Mouse (Mus musculus): ENCODE measurements at regions not wholly inside any gene's neighbourhood (a gene's known extent, or its start where the extent isn't known, plus 50 kb on each side); places are given as distances from the start of the nearest gene placed in this dataset.
"Not testable (repeated sequence)": the region's sequence is repeated elsewhere in the genome, so short reads cannot be mapped to it uniquely, and the experiment has no call there.

DNA sequence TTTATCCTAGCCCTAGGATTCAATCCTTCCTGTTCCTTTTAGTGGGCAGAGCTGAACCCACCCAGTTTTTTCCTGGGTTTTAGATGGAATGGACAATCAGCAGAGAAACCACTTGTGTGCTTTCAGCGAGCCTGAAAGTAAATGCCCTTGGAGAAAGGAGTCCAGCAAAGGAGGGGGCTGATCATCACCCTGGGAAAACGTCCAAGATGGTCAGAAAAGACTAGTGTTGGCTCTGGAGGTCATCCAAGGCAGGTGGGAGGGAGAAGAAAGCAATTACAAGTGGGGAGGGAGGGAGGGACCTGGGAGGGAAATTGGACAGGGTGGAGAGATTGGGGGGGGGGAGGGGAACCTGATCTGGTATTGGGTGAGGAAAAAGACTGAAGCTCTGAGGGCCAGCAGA lies 55.6 kb upstream of the Zfp366 start:
- CTCF ChIA-PET: no interaction called here

DNA sequence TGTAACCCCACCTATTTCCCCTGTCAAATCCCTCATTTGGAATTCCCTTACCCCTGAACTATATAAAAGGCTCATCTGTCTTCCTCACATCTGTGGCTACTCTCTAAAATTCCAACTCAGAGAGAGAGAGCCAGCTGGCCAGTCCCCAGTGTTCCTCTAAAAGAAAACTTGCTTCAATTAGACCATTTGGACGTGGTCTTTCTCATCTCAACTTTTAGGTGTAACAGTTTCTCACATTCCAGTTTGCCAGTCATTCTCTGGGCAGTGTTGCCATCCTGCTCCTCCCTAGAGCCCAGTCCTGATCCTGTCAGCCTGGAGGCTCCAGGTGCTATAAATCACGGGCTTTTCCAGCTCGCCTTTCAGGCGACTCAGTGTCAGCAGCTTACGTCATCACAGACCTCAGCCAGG lies 56.3 kb upstream of the Zfp366 start:
- CTCF ChIA-PET: no interaction called here

DNA sequence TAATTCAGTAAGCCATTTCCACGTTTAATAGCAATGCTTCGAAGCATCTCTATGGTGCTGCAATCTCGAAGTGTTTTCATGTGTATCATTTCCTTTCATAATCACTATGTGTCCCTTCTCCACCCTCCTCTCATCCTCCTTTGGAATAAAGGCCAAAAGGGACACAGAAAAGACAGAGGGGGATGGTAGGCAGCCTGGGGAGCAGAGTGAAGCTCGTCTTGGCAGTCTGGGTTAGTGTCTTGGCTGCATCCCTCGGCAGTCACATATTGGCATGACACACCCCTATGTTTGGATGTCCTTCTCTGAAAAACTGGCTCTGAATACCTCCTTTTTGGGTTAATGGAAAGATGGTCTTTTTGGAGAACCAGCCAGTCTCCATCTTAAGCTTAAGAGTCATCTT lies 56.9 kb upstream of the Zfp366 start:
- CTCF ChIA-PET: no interaction called here

DNA sequence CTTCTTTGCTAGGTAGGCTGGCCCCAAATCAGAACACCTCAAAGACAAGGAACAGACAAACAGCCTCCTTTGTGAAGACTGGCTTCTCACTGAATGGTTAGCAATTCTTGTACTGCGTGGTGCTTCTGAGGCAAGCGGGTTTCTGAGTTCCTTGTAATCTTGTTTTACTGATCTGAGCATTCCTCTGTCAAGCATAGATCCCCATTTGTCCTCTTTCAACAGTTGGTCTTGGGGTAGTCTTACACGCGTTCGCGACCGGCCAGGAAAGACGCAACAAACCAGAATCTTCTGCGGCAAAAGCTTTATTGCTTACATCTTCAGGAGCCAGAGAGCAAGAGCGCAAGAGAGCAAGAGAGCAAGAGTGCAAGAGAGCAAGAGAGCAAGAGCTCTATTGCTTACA lies 57.7 kb upstream of the Zfp366 start:
- CTCF ChIA-PET: not testable (repeated sequence)

DNA sequence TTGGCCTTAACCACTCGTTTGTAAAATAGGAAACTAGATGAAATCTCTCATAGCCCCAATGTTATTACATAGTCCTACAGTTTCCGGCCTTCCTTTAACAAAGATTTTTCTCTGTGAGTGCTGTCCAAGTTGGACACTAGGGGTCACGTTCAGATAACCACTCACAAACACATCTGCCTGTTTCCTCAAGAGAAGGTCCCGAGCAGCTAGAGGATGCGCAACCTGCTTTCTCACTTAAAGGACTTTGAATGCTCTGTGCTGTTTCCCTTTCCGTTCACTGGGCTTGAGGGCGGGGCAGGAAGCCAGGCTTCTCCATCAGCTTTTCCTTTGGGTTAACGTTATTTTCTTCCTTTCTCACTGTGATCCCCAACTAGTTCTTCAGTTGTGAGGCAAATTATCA lies 58.1 kb upstream of the Zfp366 start:
- CTCF ChIA-PET: no interaction called here

- CTCF ChIA-PET: no interaction called here
These were observed 58.7 kb upstream of the Zfp366 start for GRCm38 (mm10) chr13:99125946-99126345.

GRCm38 (mm10) chr13:99124894-99125570 lies 59.6 kb upstream of the Zfp366 start:
- CTCF ChIA-PET: no interaction called here

GRCm38 (mm10) chr13:99124141-99124540 lies 60.5 kb upstream of the Zfp366 start:
- CTCF ChIA-PET: no interaction called here

DNA sequence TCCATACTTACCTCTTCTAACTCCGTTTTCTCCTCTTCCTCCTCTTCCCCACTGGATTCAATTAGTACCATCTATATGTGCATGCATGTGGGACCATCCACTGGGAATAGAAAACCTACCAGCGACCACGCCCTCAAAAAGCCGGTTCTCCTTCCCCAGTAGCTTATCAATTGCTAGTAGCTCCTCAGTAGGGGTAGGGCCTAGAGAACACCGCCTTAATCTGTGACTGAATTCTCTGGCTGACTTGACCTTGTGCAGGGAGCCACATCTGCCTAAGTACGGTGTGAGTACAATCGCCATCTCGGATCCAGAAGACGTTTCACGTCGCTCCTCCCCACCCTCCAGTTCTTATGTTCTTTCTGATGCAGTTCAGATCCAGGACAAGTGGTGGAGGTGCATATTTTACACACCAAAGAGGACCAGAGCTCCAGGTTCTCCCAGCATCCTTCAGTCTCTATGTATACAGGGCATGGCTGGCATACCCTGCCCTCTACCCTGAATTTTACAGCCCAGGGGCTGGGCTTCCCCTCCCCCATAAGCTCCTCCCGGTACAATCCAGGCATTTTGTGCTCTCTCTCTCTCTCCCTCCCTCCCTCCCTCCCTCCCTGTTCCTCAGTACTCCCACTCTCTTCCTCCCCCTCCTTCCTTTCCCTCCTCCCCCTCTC lies 61.0 kb upstream of the Zfp366 start:
- CTCF ChIA-PET: no interaction called here

- CTCF ChIA-PET: not testable (repeated sequence)
These were observed 62.1 kb upstream of the Zfp366 start for GRCm38 (mm10) chr13:99122539-99122938.

DNA sequence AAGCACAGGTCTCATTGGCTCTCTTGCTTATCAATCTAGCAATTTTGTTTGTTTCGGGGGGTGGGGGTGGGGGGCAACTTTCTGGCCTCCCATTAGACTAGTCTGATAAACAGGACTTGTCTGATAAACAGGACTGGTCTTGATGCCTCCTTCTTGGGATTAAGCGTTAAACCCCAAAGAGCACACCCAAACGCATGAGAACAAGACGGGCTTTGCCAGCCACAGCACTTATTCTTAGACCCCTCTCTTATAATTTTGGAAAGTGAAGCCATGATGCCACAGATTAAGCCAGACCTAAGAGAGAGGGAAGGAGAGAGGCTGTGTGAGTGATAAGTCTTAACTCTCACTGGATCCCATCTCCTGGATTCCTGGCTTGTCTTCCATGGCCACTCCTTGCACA lies 63.5 kb upstream of the Zfp366 start:
- CTCF ChIA-PET: no interaction called here

GRCm38 (mm10) chr13:99119941-99120340 lies 64.7 kb upstream of the Zfp366 start:
- CTCF ChIA-PET: no interaction called here

DNA sequence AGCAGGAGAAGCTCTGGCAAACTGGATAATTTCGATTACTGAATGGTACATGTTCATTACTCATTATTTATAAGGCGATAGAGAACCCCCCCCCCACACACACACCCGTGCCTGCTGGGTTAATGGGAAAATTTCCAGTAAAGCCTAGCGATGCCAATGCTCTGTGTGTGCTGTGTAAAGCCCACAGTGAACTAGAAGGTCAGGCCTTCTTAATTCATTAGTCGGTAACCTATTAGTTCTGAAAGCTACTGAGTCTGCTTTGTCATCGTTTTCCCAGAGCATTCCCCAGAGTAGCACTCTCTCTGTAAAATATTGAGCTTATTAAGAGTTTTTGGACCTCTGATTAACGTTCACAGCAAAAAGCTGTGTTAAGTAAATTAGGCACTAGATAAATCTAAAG lies 65.7 kb upstream of the Zfp366 start:
- CTCF ChIA-PET: no interaction called here

DNA sequence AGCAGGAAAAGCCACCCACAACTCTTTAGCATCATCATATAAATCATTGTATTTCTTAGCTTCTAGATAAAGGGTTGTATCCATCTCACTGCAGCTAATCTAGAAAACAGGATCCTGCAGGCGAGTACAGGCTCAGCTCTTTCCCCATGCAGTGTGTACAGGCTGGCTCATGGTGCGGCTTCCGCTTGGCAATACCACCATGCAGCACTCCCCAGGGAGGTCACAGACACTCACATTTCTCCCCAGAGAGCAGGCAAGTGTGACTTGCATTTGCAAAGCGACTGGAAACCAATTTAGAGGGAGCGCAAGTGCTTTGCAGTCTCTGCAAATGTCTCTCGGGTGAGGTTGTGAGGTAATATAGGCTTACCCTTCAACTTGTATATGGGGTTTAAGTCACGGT lies 69.1 kb upstream of the Zfp366 start:
- CTCF ChIA-PET: no interaction called here

GRCm38 (mm10) chr13:99114565-99114964 lies 70.1 kb upstream of the Zfp366 start:
- CTCF ChIA-PET: no interaction called here

DNA sequence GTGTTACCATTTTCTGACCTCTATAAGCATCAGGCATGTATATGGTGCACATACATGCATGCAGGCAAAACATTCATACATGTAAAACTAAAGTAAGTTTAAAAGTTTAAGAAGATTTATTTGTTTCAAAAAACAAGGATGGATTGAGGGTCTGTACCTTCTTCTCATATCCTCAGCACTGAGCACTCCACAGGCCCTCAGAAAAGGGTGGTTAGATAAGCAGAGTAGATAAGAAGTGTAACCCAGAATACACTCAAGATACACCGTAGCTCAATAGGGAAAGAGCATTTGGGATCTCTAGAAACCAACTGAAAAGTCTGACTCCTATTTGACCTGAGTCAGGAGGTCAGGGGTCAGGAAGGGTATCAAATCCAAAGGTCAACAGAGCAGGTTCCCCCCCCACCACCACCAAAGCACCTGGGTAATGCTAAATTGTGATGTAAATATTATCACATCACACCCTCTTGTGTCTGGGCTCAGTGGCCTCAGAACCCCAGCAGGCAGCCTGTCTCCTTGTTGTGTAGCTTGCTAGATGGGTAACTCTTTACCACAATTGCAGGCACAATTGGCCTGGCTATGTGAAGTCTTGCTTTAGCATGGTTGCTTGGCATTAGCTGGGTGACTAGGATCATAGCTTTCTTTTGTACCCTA lies 72.8 kb upstream of the Zfp366 start:
- CTCF ChIA-PET: no interaction called here

DNA sequence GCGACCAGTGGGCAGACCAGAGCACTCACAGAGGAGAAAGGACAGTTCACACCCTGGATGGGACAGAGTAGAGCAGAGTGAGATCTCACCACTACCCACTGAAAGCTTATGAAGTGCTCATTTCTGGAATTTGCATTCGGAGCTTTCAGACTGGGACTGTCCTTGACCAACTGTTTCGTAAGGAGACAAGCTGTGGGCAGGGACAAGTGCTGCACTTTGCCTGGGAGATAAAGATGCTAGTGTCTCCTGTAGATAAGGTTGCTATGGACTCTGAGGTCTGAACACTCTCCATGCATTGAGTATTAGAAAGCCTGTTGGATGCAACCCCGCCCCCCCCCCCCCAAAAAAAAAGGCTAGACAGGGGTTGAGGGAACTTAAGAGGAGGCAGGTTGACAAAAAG lies 76.6 kb upstream of the Zfp366 start:
- CTCF ChIA-PET: interaction anchor here (0.7 kb wide), 1 partner anchor 162 kb away, joined by 5 read pairs; no protein-coding TSS in a partner anchor

- CTCF ChIA-PET: no interaction called here
These were observed 82.4 kb upstream of the Zfp366 start for GRCm38 (mm10) chr13:99102089-99102681.

- CTCF ChIA-PET: interaction anchor here (0.7 kb wide), 1 partner anchor 231 kb away, joined by 3 read pairs; no protein-coding TSS in a partner anchor
These were observed 83.9 kb upstream of the Zfp366 start for GRCm38 (mm10) chr13:99100430-99101409.

DNA sequence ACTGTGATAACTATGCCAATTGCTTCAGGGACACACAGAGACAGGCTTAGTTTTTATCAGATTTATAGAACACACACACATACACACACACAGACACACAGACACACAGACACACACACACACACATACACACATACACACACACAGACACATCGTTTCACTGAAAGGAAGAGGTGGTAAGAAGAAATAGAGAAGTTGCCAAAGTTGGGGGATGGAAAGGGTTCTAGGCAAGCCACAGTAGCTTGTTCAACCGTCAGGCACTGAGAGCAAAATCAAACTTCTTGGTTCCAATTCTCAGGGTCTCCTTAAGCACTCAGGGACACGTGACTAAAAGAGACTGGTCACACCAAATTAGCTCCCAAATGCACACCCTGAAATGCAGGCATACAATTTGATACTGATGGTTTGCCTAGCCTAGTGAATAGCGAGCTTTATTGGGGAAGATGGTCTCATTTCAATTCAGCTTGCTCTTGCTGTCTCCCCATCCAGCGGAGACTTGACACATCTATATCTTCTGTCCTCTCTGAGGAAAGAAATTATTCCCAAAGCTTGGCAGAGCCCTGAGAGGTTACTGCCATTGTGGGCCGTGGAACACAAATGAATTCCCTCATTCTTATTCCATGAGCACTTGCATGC lies 84.7 kb upstream of the Zfp366 start:
- CTCF ChIA-PET: interaction anchor here (0.7 kb wide), 1 partner anchor 231 kb away, joined by 3 read pairs; no protein-coding TSS in a partner anchor

DNA sequence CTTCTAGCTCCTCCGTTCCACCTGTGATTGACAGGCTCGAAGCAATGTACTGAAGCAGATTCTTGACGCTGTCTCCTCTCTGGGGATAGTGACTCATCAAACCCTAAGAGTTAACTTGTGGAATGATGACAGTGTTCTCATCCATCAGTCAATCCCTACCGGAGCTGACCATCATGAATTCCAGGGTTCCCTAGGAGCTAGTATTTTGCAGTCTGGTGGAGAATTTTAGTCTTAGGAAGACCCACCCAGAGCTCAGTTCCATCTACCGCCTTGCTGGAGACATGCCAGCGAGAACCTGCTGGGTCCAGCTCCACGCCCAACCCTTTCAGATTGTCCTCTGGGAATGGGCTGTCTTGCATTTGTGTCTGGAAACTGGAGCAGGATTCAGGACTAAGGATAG lies 85.4 kb upstream of the Zfp366 start:
- CTCF ChIA-PET: no interaction called here
